Mouse (Mus musculus) Muller cell, postnatal 12 days (primary cell): ENCODE data around the gene Fras1.

ENCODE experiments used
- DNase-seq: peaks from one replicate; pipeline ENCODE4 v3.0.0-alpha.2; 2015; ENCODE audit errors: inconsistent ontology term

Fras1 gene

GRCm38 (mm10) chr5:96792422-96792821, 418.7 kb downstream of the Fras1 start:
- DNase-seq, result no peak

- peak; percentile 76 for DNase-seq
These were observed 419.4 kb downstream of the Fras1 start, which contains the start of gene Anxa3 for GRCm38 (mm10) chr5:96792936-96793718. TSS of gene Anxa3 (plus strand) at chr5:96793339.

- peak; percentile 23 for DNase-seq
These were observed 420.3 kb downstream of the Fras1 start for GRCm38 (mm10) chr5:96793953-96794635.

GRCm38 (mm10) chr5:96795752-96796151, 422.0 kb downstream of the Fras1 start:
- DNase-seq, result no peak

- no peak for DNase-seq
These were observed 423.7 kb downstream of the Fras1 start for GRCm38 (mm10) chr5:96797465-96797864.

GRCm38 (mm10) chr5:96799165-96799564, 425.4 kb downstream of the Fras1 start:
- no peak for DNase-seq

GRCm38 (mm10) chr5:96799969-96800368, 426.2 kb downstream of the Fras1 start:
- DNase-seq, result no peak

GRCm38 (mm10) chr5:96802185-96802584, 428.4 kb downstream of the Fras1 start:
- DNase-seq, result peak; percentile 93

GRCm38 (mm10) chr5:96803091-96803490, 429.3 kb downstream of the Fras1 start:
- peak; percentile 70 for DNase-seq

GRCm38 (mm10) chr5:96804304-96804703, 430.5 kb downstream of the Fras1 start:
- peak; percentile 95 for DNase-seq

GRCm38 (mm10) chr5:96804813-96805212, 431.1 kb downstream of the Fras1 start:
- DNase-seq, result no peak

- no peak for DNase-seq
These were observed 436.9 kb downstream of the Fras1 start for GRCm38 (mm10) chr5:96810620-96811019.

GRCm38 (mm10) chr5:96824769-96825327, 451.1 kb downstream of the Fras1 start:
- DNase-seq, result no peak

- no peak for DNase-seq
These were observed 453.4 kb downstream of the Fras1 start for GRCm38 (mm10) chr5:96827176-96827575.
